Mouse (Mus musculus) liver, embryonic 14.5 days (tissue): ENCODE measurements around the gene Maml3.

ENCODE experiments used
- CTCF ChIP-seq: IDR thresholded peaks from 2 replicates; pipeline ENCODE4 v1.5.1; 2016; ENCODE audit warnings: antibody characterized with exemption, low read depth, control low read depth
- EP300 ChIP-seq: IDR thresholded peaks from 2 replicates; pipeline ENCODE4 v1.6.1; 2016; ENCODE audit warnings: antibody characterized with exemption, low read depth

DNA sequence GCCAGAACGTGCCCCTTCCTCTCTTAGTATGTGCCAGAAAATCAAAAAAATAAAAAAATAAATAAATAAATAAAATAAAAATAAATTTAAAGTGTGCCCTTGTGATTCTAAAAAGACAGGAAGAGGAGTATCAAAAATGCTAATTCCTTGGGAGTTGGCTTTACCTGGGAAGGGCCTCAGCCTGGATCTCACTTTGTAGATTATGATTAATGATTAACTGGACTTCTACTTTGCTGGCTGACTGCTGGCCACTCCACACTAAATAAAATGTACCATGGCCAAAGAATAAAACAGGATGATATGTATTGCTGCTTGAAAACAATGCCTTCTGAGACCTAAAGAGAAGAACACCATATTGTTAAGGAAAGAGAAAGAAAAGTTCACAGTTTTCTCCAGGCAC, 5.6 kb downstream of the Maml3 start:
- TF ChIP-seq EP300 (no peak), CTCF (no peak)
